Mouse (Mus musculus) kidney, postnatal 14 days (tissue): ENCODE results near the gene Creb5.

Experiments used
- DNase-seq: peaks from one replicate; pipeline ENCODE4 v3.0.0; 2022; ENCODE audit warnings: mixed read lengths

Gene Creb5

GRCm38 (mm10) chr6:53448317-53448870, 161.3 kb downstream of the Creb5 start:
- DNase-seq = no peak

GRCm38 (mm10) chr6:53449437-53450173, 162.5 kb downstream of the Creb5 start:
- peak; percentile 45 for DNase-seq

DNA sequence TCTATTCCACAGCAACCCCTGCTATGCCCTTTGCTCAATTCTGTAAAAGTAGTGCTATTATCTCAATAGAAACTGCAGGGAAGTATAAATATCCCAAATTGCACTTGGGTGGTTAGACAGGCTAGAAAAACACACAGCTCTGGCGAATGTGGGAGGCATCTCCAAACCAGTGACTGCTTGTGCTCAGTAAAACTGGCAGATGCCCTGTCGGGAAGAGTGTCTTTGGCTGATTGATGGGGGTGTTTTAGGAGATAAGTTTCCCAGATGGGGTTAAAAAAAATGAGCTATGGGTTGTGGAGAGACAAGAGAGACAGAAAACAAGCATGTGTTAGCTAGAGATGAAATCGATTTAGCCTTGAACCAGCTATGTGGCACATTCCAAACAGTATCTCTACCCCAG, 163.4 kb downstream of the Creb5 start:
- DNase-seq = no peak

DNA sequence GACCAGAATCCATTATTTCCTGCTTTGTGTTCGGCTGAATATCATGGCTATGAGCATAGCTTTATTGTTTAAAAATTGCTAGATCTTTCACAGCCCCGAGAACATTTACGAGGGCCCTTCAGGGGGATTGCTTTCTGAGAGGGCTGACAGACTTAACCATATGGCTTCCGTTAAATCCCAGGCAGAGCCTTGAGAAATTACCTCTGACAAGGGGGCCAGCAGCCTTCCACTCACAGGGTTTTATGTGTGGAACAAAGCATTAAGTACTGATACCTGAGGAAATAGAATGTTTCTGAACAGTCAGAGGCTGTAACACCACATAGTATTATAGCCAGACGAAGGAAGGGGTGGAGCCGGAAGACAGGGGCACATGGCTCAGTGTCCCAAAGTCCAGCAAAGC, 165.2 kb downstream of the Creb5 start:
- no peak for DNase-seq

DNA sequence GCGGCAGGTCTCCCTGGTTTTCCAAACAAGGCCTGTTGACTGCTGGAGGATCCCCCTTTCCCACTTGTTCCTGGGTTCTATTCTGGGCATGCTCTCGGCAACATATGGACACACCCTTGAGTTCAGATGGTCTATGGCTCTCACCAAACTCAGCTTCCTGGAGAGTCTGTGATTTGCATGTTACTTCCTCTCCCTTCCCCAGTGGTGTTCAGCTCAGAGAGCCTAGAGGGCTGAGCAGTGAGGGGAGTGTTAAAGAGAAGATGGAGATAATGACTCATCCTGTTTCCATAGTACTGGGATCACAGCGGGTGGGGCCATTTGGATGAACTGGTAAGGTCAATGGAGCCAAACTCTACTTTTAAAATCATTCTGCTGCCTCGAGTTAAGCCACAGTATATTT, 168.4 kb downstream of the Creb5 start:
- no peak for DNase-seq

GRCm38 (mm10) chr6:53456111-53456510, 169.0 kb downstream of the Creb5 start:
- DNase-seq = no peak

- DNase-seq = no peak
Observed at GRCm38 (mm10) chr6:53459995-53460747, 173.1 kb downstream of the Creb5 start.

DNA sequence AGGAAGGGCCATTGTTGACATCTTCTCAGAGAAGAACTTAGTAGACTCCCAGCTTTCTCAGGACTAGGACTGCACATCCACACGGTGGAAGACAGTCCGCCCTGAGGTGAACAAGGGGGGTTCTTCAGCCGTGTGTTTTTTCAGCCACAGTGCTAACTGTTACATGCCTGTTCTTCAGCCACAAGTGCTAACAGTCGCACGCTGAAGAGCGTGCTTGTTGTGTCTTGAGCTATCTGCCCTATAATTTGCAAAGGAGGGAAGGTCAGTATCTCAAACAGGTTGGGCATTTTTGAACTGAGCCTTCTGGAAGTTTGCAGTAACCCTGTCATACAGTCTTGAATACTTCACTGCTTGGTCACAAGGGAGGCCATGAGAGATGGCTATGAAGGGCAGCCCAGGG, 174.0 kb downstream of the Creb5 start:
- no peak for DNase-seq

DNA sequence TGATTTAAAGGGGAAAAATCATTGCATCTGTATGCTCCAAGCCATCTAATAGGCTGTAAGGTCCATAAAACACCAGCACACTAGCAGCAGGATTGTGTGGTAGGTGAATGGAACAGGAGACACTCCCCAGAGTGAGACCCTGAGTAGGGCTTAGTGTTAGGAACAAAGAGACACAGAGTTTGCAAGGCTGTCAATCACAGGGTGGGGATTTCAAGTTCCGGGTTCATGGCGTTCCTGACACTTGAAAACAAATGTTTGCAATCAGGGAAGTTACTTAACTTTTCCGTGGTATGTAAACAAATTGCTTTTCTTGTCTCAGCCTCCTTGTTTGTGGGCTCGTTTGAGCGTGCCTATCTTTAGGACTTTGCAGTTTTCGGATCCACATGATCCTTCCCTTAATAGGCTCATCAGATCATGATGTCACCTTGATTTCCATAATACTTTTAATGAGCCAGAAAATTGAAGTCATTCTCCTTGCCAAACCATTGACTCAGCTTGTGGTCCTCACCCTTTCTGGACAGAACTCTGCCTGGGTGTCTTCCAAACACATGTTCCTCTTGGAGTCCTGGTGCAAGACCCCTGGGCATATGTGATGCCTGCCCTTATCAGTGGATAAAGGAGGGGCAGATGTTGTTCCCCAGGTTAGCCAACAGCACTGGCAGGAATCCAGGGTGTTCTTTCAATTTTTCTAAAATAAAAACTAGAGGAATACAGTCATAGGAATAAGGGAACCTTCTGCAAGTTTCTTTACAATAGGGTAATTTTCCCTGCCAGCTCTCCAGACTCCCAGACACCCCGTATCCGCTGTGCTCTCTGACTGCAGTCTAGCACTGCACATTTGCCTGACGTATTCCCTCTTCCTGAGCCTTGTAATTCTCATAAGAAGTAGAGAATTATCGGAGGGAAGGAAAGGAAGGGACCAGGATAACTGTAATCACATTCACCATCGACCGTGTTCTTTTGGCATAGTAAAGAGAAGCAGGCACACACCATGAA, 175.0 kb downstream of the Creb5 start:
- no peak for DNase-seq

- no peak for DNase-seq
Observed at GRCm38 (mm10) chr6:53462802-53463201, 175.7 kb downstream of the Creb5 start.

DNA sequence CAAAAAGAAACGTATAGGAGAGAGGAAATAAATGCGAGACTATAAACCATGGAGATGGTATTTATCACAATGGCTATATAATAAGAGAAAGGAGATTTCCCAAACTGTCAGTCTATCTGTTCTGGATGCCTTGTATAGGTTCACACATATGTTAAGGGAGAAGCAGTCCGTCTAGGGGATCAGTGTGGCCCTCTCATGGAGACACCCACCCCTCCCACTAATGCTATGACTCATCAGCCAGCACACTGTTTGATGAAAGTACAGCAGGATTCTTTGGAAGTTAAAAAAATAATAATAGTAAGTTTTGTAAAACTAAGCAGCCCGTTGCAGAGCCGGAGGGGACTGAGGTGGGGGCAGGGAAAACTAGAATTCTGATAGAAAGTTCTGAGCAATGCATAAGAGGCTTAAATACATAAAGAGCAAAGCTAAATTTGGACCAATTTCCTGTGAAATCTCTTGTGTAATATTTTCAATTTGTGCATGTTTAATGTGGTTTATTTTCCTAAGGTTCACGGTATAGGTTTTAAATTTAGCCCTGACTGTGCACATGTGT, 176.3 kb downstream of the Creb5 start:
- DNase-seq = no peak

- DNase-seq = no peak
Observed at GRCm38 (mm10) chr6:53469204-53469603, 182.1 kb downstream of the Creb5 start.

DNA sequence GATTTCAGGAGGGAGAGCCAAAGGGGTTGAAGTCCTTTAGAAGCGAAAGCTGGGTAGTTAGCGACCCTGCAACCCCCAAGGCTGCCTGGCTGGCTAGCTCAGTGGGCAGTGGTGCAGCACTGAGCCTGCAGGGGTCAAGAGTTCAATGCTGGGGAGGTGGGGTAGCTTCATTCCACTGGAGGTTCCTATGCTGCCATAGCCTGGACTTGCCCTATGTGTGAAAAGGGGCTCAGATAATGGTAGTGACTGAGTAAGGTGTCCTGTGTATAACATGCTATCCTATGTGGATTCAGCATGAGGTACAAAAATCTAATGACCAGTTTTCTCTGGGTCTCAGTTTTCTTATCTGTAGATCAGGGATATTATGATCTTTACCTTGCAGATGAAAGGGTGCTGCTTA, 182.6 kb downstream of the Creb5 start:
- DNase-seq = no peak

GRCm38 (mm10) chr6:53470559-53470958, 183.5 kb downstream of the Creb5 start:
- DNase-seq = peak; percentile 50

DNA sequence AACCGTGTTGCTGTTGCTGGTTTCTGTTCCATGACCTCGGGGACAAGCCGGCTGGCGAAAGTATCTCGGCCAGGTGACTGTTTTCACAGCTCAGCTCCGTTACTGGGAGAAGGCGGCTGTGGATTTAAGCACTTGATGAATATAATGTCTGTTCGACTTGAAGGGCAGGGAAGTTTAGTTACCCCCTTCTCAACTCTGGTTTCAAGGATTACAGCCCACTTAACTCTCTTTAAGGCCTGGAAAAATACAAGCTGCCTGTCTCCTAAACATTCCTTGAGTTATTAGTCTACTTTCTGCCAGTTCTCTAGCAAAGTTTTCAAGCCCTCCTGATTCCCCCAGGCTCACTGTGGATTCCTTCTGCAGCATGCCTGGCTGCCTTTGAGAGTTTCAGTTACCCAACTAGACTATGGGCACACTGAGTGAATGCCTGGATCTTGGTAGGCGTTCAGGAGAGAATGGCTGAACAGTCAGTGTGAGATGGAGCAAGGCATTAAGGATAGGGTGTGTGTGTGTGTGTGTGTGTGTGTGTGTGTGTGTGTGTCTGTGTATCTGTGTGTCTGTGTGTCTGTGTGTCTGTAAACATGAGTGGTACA, 184.0 kb downstream of the Creb5 start:
- peak; percentile 14 for DNase-seq

DNA sequence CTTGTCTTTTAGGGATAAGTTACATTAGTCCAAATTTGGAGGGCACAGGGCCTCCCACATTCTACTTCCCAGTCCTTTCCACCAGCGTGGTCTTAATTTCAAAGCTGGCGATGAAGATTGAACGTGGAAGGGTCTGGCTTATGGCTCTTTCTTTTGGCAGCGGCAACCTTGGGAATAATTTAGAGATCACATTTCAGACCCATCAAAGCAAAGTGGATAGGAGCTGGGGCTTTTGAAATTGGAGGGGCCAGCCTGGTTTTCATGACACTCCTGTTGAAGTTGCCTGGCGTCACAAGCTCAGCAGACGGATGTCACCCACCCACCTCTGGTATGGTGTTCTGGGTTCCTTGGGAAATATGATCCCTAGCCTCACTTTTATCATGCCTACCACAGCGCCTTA, 185.7 kb downstream of the Creb5 start:
- no peak for DNase-seq

DNA sequence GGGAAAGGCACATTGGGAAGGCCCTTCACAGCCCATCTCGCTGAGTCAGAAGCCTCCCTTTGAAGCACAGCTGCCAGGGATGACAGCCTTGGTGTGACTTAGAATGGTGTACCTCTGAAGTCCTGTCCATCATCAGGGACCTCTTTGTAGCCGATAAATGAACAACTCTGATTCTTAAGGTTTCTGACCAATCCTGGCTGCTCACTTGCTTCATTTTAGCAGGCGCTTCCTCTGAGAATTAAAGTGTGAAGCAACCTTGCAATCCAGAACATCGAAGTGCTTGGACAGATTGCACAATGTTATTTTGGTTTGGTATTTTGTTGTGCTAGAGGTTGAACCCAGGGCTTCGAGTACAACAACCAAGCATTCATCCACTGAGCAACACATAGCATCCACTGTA, 190.4 kb downstream of the Creb5 start:
- DNase-seq = no peak

DNA sequence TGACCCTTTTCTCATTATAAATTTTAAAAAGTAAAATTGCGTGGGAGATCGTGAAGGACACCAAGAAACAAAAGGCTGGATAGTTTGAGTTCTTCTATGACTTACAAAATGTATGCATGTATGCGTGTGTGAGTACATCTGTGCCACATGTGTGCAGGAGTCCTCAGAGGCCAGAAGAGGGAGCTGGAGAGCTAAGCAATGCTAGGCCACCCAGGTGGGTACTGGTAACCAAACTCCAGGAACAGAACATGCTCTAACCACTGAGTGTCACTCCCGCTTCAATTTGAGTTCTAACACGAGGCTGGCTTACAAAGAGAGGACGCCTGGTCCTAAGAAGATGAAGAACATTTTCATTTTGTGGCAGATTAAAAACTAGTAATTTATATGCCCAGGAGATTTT, 203.8 kb downstream of the Creb5 start:
- no peak for DNase-seq

- DNase-seq = no peak
Observed at GRCm38 (mm10) chr6:53491331-53491730, 204.3 kb downstream of the Creb5 start.

DNA sequence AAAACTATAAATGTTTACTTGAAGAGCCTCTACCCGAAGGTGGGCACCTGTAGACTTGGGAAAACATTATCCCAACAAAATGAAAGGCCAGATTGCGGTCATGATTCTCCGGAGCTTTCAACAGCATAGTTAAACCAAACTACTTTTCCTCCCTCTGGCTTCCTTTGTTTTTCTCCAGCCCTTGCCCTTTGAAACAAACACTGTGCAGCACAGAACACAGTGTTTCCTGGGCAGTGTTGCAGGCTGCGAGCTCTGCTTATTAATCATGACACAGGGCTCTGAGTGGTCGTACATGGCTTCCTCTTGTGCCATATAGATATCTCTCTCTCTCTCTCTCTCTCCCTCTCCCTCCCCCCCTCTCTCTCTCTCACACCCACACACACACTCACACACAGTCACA, 206.8 kb downstream of the Creb5 start:
- no peak for DNase-seq

DNA sequence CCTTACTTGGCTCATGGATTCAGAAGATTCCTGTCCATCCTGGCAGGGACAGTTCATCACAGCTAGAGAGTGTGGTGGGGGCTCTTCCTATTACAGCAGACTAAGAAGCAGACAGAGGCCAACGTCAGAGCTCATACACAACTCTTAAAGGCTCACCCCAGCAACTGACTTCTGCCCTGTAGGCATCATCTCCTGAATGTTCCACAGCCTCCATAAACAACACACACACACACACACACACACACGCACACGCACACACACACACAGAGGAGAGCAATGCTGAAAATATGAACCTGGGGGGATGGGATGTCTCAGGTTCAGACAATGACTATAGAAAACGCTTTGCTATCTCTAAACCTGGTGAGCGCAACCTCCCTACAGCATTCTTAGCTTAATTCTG, 208.6 kb downstream of the Creb5 start:
- no peak for DNase-seq

DNA sequence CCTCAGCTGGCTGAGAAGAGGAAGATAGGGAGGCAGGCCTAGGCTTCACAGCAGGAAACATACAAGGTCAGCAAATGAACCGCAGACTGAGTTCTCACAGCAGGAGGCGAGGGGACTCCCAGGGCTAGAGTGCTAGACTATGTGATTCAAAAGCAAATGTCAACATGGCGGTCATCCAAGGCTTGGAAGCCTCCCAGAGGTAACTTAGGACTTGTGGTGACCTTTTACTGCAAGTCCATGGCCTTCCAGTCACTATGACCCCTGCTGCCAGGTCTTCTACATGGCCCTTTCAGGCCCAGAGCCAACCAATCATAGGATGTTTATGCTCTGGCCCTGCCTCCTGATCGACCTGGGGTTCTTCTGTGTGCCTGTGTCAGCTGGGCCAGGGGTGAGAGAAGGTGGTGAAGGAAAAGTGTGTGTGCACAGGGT, 209.3 kb downstream of the Creb5 start:
- DNase-seq = peak; percentile 59
